Mouse (Mus musculus) left cerebral cortex, postnatal 14 days (tissue): Measurements from ENCODE around the gene Ksr2. TPM values are rescaled to one million over a fixed set of nuclear protein-coding genes. Genes with fewer than 3 reads are reported as not detected.
"Not testable (repeated sequence)": the region's sequence is repeated elsewhere in the genome, so short reads cannot be mapped to it uniquely, and the experiment has no call there.

ENCODE experiments used
- DNase-seq, 2 experiments: peaks; one replicate each; pipeline ENCODE4 v3.0.0; 2021 to 2022; ENCODE audit warnings: low spot score in 2 of 2, mixed read lengths in 1 of 2
- intact Hi-C: fragments of 180-260 bp; cut with DNase I; formaldehyde crosslinking; loops from one replicate; pipeline ENCODE4 v1.15.1; 2025
- total RNA-seq, 2 experiments: library from RNA; stranded (reverse); gene quantifications; 2 replicates each; pipeline ENCODE4 v1.2.3; 2021

The Ksr2 gene
- total RNA-seq, 2 experiments from 2014 or later = 36.5 to 39.7 TPM

GRCm38 (mm10) chr5:117398007-117398550, 15.7 kb upstream of the Ksr2 start:
- DNase-seq = no peak

GRCm38 (mm10) chr5:117399281-117399680, 14.5 kb upstream of the Ksr2 start:
- intact Hi-C loops = no loop called here
- DNase-seq = no peak

More at GRCm38 (mm10) chr5:117398007-117398550, 15.7 kb upstream of the Ksr2 start:
- intact Hi-C loops = no loop called here

- intact Hi-C loops = no loop called here
Measured at GRCm38 (mm10) chr5:117403609-117404008, 10.2 kb upstream of the Ksr2 start.

GRCm38 (mm10) chr5:117404671-117405070, 9.1 kb upstream of the Ksr2 start:
- DNase-seq, intact Hi-C loops: not testable (repeated sequence)

More at GRCm38 (mm10) chr5:117403609-117404008, 10.2 kb upstream of the Ksr2 start:
- no peak for DNase-seq

- intact Hi-C loops = no loop called here
- DNase-seq = peak in 1 of 2 experiments; percentile 25
Measured at GRCm38 (mm10) chr5:117408216-117408615, 5.6 kb upstream of the Ksr2 start.

GRCm38 (mm10) chr5:117409369-117409768, 4.4 kb upstream of the Ksr2 start:
- intact Hi-C loops = no loop called here
- DNase-seq = no peak

GRCm38 (mm10) chr5:117414611-117415010, 811 bp downstream of the Ksr2 start:
- intact Hi-C loops = loop anchor here (2.0 kb wide), 1 partner anchor 80 kb away; no protein-coding TSS in a partner anchor
- peak; percentile 12 to 30 for DNase-seq

- intact Hi-C loops = loop anchor here (2.0 kb wide), 1 partner anchor 80 kb away; no protein-coding TSS in a partner anchor
- peak; percentile 42 to 47 for DNase-seq
Measured at GRCm38 (mm10) chr5:117415011-117415912, 1.5 kb downstream of the Ksr2 start.

GRCm38 (mm10) chr5:117417442-117417841, 3.6 kb downstream of the Ksr2 start:
- no peak for DNase-seq
- intact Hi-C loops = no loop called here

- DNase-seq, intact Hi-C loops: not testable (repeated sequence)
Measured at GRCm38 (mm10) chr5:117433501-117433900, 19.7 kb downstream of the Ksr2 start.

GRCm38 (mm10) chr5:117440261-117440660, 26.5 kb downstream of the Ksr2 start:
- no peak for DNase-seq
- intact Hi-C loops = no loop called here

GRCm38 (mm10) chr5:117441242-117441842, 27.5 kb downstream of the Ksr2 start:
- intact Hi-C loops = no loop called here
- no peak for DNase-seq

GRCm38 (mm10) chr5:117442157-117442765, 28.5 kb downstream of the Ksr2 start:
- intact Hi-C loops = no loop called here

GRCm38 (mm10) chr5:117443141-117443540, 29.3 kb downstream of the Ksr2 start:
- no peak for DNase-seq
- intact Hi-C loops = no loop called here

More at GRCm38 (mm10) chr5:117442157-117442765, 28.5 kb downstream of the Ksr2 start:
- DNase-seq = no peak

GRCm38 (mm10) chr5:117443902-117444301, 30.1 kb downstream of the Ksr2 start:
- peak; percentile 43 to 75 for DNase-seq
- intact Hi-C loops = no loop called here

GRCm38 (mm10) chr5:117447698-117448097, 33.9 kb downstream of the Ksr2 start:
- DNase-seq = no peak
- intact Hi-C loops = no loop called here

GRCm38 (mm10) chr5:117452013-117452412, 38.2 kb downstream of the Ksr2 start:
- intact Hi-C loops = no loop called here
- no peak for DNase-seq

GRCm38 (mm10) chr5:117455546-117455945, 41.7 kb downstream of the Ksr2 start:
- DNase-seq = no peak
- intact Hi-C loops = no loop called here

GRCm38 (mm10) chr5:117457121-117457520, 43.3 kb downstream of the Ksr2 start:
- intact Hi-C loops = no loop called here
- no peak for DNase-seq

- intact Hi-C loops = no loop called here
- DNase-seq = no peak
Measured at GRCm38 (mm10) chr5:117457583-117457982, 43.8 kb downstream of the Ksr2 start.
